Mouse (Mus musculus) liver, adult 2 months (tissue): ENCODE measurements around the gene Tspan33.

Experiments used
- CTCF ChIP-seq: fragments of 200-500 bp; IDR thresholded peaks from 2 replicates; pipeline ENCODE4 v1.5.1; 2011; ENCODE audit warnings: low read depth, low read length, control low read depth
- POLR2A ChIP-seq: fragments of 200-500 bp; IDR thresholded peaks from 2 replicates; pipeline ENCODE4 v1.6.1; 2011; ENCODE audit warnings: low read length, control low read depth; ENCODE audit not compliant: insufficient read depth; ENCODE audit errors: extremely low read depth

GRCm38 (mm10) chr6:29660662-29661307 lies 33.2 kb upstream of the Tspan33 start:
- TF ChIP-seq POLR2A (no peak), CTCF (no peak)
